Mouse (Mus musculus): Measurements from ENCODE around the gene Gpr156. TPM values are rescaled to one million over a fixed set of nuclear protein-coding genes. Genes with fewer than 3 reads are reported as not detected.

The Gpr156 gene
- total RNA-seq (2018; cell fraction: chromatin; rRNA removed), result under 1 TPM in 10 of 26 experiments, not detected in 16; 0.13 to 0.44 (median 0.22) TPM
- under 1 TPM in 6 of 26 experiments, not detected in 20; 0.03 to 0.06 (median 0.04) TPM for total RNA-seq (2018; cell fraction: cytosol; rRNA removed)
- under 1 TPM in 10 of 26 experiments, not detected in 16; 0.06 to 0.66 (median 0.12) TPM for total RNA-seq (2018; cell fraction: nucleus; rRNA removed)
- not detected in 3 replicates for polyA plus RNA-seq (2018)

DNA sequence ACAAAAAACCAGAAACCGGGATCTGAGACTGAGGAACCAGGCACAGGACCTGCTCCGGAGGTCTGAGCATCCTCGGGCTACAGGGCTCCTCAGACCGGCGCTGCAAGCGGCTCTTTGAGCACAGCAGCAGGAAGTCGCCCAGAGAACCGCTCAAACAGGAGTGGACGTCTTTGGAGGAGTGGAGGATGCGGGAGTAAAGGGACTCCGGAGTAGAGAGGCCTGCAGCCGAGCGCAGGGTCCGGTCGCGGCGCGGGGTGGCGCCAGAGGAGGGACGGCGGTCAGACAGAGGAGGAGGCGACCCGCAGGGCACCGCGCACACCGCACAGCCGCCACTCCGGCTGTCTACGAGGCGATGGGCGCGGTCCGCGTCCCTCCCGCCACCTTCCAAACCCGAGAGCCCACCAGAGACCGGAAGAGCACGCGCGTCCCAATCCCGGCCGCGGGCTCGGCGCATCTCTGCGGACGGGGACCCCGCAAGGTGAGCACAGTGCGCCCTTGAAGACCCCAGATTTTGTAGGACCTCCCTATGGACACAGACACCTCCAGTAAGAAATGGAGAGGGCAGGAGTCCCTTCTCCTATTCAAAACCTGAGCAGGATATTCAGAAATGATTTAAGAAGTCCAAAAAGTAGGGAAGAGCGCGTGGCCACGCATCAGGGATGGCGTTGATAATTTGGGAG lies at the start of gene Gpr156:
Gpr156 (plus strand) TSS at position 359 of the 680 bp plus-strand sequence.
- WGBS (ENCODE audit: missing documents), result 6% methylated on average over 50 of the region's 53 CpGs
- no peak within 1 kb of the TSS for H3K4me3 ChIP-seq (ENCODE audit: inconsistent target)

DNA sequence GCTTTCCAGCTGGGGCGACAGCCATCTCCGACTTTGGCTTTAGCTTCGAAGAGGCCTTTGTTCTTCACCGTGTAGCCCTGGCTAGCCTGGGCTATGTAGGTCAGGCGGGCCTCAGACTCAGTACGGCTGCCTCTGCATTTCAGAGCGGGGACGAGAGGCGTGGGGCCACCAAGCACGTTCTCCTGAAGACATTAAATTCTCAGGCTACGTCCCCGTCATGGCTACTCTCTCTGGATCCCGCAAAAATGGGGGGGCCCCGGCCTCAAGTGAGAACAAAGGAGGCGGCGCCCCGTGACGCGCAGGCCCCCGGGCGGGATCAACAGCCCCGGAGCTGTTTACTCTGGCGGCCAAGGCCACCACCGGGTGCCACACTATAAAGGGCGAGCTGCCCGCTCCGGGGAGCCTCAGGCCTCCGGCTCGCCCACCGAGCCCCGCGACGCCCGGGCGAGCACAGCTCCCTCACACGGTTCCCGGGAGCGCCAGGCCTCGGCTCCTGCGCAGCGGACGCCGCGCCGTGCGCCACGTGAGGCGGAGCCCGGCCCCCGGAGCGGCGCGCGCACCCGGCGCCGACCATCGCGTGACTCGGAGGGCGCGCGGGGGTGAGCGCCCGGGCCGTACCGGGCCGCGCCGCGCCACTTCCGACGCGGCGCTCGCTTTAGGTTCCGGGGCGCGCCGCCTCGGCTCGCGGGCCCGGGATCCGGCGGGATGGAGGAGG lies 48.3 kb upstream of the Gpr156 start, which contains the start of gene Lrrc58:
Lrrc58 (plus strand) TSS at position 599 of the 715 bp plus-strand sequence.
- 4% methylated on average over 80 of the region's 86 CpGs for WGBS (ENCODE audit: missing documents)
- H3K4me3 ChIP-seq (ENCODE audit: inconsistent target), result peak within 1 kb of the TSS; percentile 77
- peaks cover 42% of the 10 kb centered on the region for H3K79me2 ChIP-seq (ENCODE audit: inconsistent target)
- no peaks in the 10 kb centered on the region for H3K36me3 ChIP-seq (ENCODE audit: inconsistent target)
- H3K27ac ChIP-seq, result peak within 1 kb of the TSS; percentile 61

More for the DNA sequence above, at the start of gene Gpr156:
- no peaks in the 10 kb centered on the region for H3K79me2 ChIP-seq (ENCODE audit: inconsistent target)
- no peak within 1 kb of the TSS for H3K27ac ChIP-seq
- H3K36me3 ChIP-seq (ENCODE audit: inconsistent target), result no peaks in the 10 kb centered on the region

DNA sequence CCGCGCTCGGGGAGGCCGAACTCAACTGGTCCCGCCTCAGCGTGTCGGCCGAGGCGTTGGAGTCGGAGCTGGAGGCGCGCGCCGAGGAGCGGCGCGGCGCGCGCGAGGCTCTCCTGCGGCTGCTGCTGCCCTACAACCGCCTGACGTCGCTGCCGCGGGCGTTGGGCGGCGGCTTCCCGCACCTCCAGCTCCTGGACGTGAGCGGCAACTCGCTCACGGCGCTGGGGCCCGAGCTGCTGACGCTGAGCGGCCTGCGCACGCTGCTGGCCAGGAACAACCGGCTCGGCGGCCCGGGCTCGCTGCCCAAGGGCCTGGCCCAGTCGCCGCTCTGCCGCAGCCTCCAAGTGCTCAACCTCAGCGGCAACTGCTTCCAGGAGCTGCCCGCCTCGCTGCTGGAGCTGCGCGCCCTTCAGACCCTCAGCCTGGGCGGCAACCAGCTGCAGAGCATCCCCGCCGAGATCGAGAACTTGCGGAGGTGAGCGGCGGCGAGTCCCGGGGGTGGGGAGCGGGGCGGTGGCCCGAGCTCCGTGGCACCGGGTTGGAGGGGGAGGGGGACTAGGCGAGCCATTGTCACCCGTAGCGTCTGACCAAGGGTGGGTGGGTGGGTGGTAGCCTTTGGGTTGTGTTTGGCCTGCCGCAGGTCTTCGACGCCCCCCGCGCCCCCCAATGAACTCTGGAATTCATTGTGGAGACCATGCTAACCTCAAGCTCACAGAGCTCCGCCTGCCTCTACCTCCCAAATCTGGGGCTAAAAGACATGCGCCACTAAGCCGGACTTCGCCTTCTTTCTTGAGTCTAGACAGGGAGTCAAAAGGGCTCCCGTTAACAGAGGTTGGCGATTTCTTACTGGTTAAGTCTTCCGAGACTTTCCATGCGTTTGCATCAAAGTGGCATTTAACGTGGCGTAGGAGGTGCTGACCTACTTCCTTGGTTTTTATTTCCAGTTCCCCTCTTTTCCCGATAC lies 47.5 kb upstream of the Gpr156 start:
- WGBS (ENCODE audit: missing documents), result under 1% methylated on average over 72 of the region's 87 CpGs
- Histone ChIP-seq H3K79me2 (ENCODE audit: inconsistent target) (peaks cover 50% of the 10 kb centered on the region), H3K4me3 (ENCODE audit: inconsistent target) (peak overlapping the region; percentile 77), H3K36me3 (ENCODE audit: inconsistent target) (no peaks in the 10 kb centered on the region), H3K27ac (peak overlapping the region; percentile 61)

DNA sequence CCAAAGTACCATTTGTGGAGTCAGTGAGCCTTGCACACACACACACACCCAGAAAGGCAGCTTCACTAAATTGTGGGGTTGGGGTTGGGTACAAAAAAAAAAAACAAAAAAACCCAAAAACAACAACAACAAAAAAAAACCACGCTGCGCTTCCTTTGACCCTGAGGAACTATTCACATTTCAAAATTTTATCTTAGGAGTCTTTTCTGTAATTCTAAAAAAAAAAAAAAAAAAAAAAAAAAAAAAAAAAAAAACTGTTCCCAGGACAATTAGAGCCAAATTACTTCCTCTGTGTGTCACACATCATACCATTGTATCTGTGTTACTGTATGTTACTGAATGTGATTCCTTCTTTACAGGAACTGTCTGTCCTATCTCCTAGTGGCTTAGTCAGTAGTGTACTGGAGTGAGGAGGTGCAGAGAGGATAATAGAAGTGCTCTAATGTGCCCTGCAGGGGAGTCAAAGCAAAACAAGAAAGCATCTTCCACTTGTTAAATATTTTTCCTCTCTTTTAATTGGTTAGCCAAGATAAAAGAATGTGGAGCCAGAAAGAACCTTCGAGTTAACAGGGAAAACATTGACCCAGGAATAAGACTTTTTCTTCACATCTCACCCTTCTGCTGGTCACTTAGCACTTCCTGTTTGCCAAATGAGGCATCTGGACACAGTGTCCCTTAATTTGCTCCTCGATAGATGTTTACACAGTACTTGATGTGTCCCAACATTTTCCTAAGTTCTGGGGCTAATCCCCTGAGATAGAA lies 46.6 kb upstream of the Gpr156 start:
- Histone ChIP-seq H3K27ac (peak overlapping the region; percentile 61), H3K36me3 (ENCODE audit: inconsistent target) (no peaks in the 10 kb centered on the region), H3K4me3 (ENCODE audit: inconsistent target) (peak overlapping the region; percentile 77), H3K79me2 (ENCODE audit: inconsistent target) (peaks cover 59% of the 10 kb centered on the region)
- 26% methylated on average over 2 of the region's 4 CpGs for WGBS (ENCODE audit: missing documents)

DNA sequence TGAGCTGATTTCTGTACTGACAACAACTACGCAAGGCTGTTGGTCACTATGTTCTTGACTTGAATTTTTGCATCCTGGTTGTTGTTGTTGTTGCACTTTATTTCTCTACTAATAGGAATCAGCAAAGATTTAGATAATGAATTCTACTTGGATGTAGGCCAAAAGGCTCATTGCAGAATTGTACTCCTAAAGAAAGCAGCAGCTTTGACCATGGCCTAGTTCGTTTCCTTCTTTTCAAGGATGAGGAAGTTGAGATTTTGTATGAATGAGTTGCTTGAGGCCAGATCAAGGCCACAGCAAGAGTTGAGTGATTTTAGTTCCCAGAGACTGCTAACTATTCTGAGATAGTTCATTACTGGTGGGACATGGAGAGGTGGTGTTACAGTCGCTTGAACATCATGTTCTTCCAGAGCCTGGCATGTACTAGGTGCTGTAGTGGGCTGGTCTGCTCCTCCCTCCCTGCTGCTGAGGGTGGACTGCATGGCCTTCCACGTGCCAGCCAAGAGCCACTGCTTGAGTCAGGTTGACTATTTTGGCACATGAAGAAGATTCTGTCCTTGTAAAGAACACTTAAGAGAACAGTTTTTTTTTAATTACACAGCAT lies 45.1 kb upstream of the Gpr156 start:
- no peak overlapping the region for H3K4me3 ChIP-seq (ENCODE audit: inconsistent target)
- no peaks in the 10 kb centered on the region for H3K36me3 ChIP-seq (ENCODE audit: inconsistent target)
- 39% methylated on average over 4 of the region's 4 CpGs for WGBS (ENCODE audit: missing documents)
- peaks cover 74% of the 10 kb centered on the region for H3K79me2 ChIP-seq (ENCODE audit: inconsistent target)
- H3K27ac ChIP-seq, result no peak overlapping the region

DNA sequence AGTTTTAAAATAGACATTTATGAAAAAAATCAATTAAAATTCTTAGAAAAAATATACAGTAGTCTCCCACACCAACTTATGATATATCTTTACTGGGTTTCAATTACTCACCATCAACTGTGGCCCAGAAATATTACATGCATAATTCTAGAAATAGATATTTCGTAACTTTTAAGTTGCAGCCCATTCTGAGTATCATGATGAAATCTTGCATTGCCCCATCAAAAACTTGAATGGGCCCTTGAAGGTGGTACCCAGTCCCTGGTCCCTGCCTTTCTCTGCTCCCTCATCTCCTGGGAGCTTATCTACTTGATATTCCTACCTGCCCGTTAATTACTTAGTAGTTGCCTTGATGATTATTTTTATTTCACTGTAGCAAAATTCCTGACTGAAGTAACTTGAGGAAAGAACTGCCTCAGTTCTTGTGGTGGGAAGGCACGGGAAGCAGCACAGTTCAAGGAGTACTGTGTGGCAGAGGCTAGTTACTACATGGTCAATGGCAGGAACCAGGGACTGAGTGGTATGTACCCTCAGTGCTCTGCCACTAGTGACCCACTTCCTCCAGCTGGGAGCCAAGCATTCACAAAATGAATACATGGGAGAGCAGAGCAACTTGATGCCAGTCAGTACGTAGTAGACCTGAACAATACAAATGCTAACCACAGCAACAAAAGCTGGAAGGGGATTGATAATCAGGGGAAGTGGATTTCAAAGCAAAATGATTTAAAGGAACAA lies 41.6 kb upstream of the Gpr156 start:
- H3K4me3 ChIP-seq (ENCODE audit: inconsistent target), result no peak overlapping the region
- peaks cover 100% of the 10 kb centered on the region for H3K79me2 ChIP-seq (ENCODE audit: inconsistent target)
- 54% methylated on average over 4 of the region's 4 CpGs for WGBS (ENCODE audit: missing documents)
- peaks cover 10% of the 10 kb centered on the region; the same call in 1 of the 2 replicates for H3K36me3 ChIP-seq (ENCODE audit: inconsistent target)
- H3K27ac ChIP-seq, result no peak overlapping the region

DNA sequence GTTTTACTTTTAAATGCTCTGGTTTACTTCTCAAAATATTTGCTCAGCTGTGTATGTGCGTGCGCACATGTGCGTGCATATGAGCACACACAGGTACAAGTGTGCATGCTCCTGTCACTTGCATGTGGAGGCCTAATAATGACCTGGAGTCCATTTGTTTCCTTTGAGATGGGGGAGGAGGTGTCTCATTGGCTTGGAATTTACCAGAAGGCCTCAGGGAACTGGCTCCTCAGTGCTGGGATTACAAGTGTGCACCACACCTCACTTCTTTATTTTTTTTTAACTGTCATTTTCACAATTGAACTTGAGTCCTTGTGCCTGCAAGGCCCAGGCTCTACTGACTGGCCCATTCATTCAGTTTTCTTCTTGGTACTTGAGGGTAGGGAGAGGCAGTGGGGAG lies 38.9 kb upstream of the Gpr156 start:
- WGBS (ENCODE audit: missing documents), result 100% methylated on average over 3 of the region's 3 CpGs

DNA sequence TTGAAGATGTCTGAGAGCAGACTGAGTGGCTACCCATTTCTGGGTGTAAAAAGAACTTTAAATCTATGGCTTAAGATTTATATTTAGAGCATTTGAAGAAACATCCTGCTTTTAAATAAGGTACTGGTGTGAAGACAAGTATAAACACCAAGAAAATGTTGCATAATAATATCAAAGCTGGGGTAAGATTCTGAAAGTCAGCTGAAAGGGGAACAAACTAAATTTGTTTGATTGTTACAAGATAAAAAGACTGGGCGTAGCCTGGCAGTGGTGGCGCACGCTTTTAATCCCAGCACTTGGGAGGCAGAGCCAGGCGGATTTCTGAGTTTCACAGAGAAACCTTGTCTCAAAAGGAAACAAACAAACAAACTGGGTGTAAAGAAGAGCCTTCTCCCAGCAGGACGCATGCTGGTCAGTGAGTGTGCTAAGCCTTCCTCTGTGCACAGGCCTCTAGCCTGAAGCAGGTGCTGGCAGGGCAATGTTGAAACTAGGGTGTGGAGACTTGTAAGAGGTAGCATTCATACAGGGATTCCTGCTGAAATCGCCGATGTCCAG lies 37.3 kb upstream of the Gpr156 start:
- H3K79me2 ChIP-seq (ENCODE audit: inconsistent target), result peaks cover 100% of the 10 kb centered on the region
- no peak overlapping the region for H3K27ac ChIP-seq
- no peak overlapping the region for H3K4me3 ChIP-seq (ENCODE audit: inconsistent target)
- H3K36me3 ChIP-seq (ENCODE audit: inconsistent target), result peaks cover 34% of the 10 kb centered on the region; the same call in 1 of the 2 replicates
- WGBS (ENCODE audit: missing documents), result 71% methylated on average over 7 of the region's 7 CpGs

More for the DNA sequence above, 38.9 kb upstream of the Gpr156 start:
- Histone ChIP-seq H3K36me3 (ENCODE audit: inconsistent target) (peaks cover 20% of the 10 kb centered on the region; the same call in 1 of the 2 replicates), H3K79me2 (ENCODE audit: inconsistent target) (peaks cover 100% of the 10 kb centered on the region), H3K27ac (no peak overlapping the region), H3K4me3 (ENCODE audit: inconsistent target) (no peak overlapping the region)

DNA sequence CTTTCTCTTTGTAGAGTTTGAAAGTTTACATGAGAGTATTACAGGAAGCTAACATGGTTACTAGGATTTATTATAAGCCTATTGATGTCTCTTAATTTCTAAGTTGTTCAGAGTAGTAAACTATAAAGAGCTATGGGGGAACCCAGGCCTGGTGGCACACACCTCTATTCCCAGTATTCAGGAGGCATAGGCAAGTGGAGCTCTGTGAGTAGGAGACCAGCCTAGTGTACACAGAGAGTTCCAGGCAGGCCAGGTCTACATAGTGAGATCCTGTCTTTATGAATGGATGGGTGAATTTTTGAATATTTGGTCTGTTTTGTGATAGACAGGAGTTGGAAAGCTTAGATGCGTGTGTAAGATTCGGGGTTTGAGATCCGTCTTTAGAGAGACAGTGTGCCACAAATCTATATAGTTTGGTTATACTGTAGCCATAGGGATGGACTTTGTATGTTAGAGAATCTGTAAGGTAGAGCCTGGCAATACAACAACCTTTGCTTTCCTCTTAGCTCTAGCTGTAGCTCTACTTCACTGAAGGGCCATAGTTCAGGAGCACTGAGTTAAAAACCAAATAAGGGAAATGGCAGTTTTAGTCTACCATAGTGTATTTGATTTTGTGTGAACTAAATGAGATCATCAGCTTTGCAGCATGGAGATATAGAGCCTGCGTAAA lies 36.4 kb upstream of the Gpr156 start:
- Histone ChIP-seq H3K27ac (no peak overlapping the region), H3K36me3 (ENCODE audit: inconsistent target) (peaks cover 34% of the 10 kb centered on the region; the same call in 1 of the 2 replicates), H3K4me3 (ENCODE audit: inconsistent target) (no peak overlapping the region), H3K79me2 (ENCODE audit: inconsistent target) (peaks cover 95% of the 10 kb centered on the region)
- WGBS (ENCODE audit: missing documents), result 98% methylated on average over 4 of the region's 4 CpGs

DNA sequence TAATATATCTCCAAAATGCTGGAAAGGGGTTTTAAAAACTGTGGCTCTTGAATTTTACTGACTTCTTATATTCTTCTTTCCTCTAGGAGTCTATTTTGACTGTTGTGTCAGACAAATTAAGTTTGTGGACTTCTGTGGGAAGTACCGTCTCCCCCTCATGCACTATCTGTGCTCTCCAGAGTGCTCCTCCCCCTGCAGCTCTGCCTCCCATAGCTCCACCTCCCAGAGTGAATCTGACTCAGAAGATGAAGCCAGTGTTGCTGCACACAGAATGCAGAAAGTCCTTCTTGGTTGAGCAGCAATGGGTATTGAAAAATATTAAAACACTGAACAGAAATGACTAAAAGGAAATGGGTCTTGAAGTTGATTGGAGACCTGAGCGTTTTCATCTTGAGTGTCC lies 35.1 kb upstream of the Gpr156 start:
- Histone ChIP-seq H3K4me3 (ENCODE audit: inconsistent target) (no peak overlapping the region), H3K27ac (no peak overlapping the region), H3K79me2 (ENCODE audit: inconsistent target) (peaks cover 82% of the 10 kb centered on the region), H3K36me3 (ENCODE audit: inconsistent target) (peaks cover 34% of the 10 kb centered on the region; the same call in 1 of the 2 replicates)
- 95% methylated on average over 2 of the region's 2 CpGs for WGBS (ENCODE audit: missing documents)

DNA sequence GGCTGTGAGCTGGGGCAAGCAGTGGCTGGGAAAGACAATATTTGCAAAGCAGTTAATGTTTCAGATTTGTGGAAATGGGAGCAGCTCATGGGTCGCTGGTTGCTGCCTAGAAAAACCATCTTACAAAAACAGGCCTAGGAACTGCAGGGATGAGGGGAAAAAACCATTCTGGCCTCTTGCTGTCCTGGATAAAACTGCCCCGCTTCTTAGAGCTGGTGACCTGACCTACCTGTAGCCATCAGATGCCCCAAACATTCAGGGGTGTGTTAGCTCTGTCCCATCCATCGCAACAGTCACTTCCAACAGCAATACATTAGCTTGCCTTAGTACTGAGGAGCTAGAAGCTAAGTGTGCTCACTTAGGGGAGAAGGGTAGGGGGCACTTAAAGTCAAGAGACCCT lies 27.3 kb upstream of the Gpr156 start:
- no peak overlapping the region for H3K4me3 ChIP-seq (ENCODE audit: inconsistent target)
- peaks cover 4% of the 10 kb centered on the region; the same call in 1 of the 2 replicates for H3K79me2 ChIP-seq (ENCODE audit: inconsistent target)
- no peaks in the 10 kb centered on the region for H3K36me3 ChIP-seq (ENCODE audit: inconsistent target)
- no peak overlapping the region for H3K27ac ChIP-seq
- WGBS (ENCODE audit: missing documents), result 89% methylated on average over 3 of the region's 3 CpGs

DNA sequence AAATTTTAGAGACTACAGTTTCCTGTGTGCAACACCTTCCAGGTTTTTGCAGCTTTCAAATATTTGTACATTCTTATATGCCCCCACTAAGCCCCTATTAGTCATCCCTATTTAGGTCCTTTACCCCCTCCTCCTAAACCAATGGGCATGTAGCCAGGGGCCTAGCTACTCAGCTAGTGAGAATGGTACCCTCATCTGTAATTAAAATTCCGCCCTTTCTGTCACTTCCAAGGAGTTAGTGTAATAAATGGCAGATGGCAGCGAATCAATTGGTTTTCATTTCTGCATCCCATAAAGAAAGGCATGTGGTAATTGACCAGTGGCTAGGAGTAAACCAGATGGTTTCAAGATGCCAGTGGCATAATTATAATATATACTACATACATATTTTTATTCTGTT lies 23.6 kb upstream of the Gpr156 start:
- Histone ChIP-seq H3K36me3 (ENCODE audit: inconsistent target) (no peaks in the 10 kb centered on the region), H3K27ac (no peak overlapping the region), H3K4me3 (ENCODE audit: inconsistent target) (no peak overlapping the region), H3K79me2 (ENCODE audit: inconsistent target) (no peaks in the 10 kb centered on the region)
- WGBS (ENCODE audit: missing documents), result 100% methylated on average over 2 of the region's 2 CpGs
